Mouse (Mus musculus): ENCODE measurements at regions not wholly inside any gene's neighbourhood (a gene's known extent, or its start where the extent isn't known, plus 50 kb on each side); places are given as distances from the start of the nearest gene placed in this dataset.

GRCm38 (mm10) chr8:28239411-28239810, 791.9 kb downstream of the Poteg start:
- no peak for TF ChIP-seq NELFE (IDR thresholded peaks at IDR 0.05; ENCODE audit: low read depth, low read length)
- TF ChIP-seq CTCF (conservative IDR thresholded peaks at IDR 0.05 in 1 of 2, IDR thresholded peaks at IDR 0.05 in 1 of 2; ENCODE audit: low read depth in 2 of 2, low read length in 2 of 2): no peak
- TF ChIP-seq MYC (IDR thresholded peaks at IDR 0.05; ENCODE audit: low read depth, low read length): no peak
- TF ChIP-seq TBP (conservative IDR thresholded peaks at IDR 0.05; ENCODE audit: low read depth, low read length): no peak
- no peak for TF ChIP-seq POLR2A (IDR thresholded peaks at IDR 0.05; ENCODE audit: low read depth, low read length)
- TF ChIP-seq RCOR1 (conservative IDR thresholded peaks at IDR 0.05; ENCODE audit: low read depth, low read length): no peak
- TF ChIP-seq SMC3 (IDR thresholded peaks at IDR 0.05; ENCODE audit: low read depth, low read length): no peak
- TF ChIP-seq USF1 (IDR thresholded peaks at IDR 0.05; ENCODE audit: low read depth, low read length): no peak
- TF ChIP-seq EP300 (IDR thresholded peaks at IDR 0.05; ENCODE audit: low read length): no peak
- no peak for TF ChIP-seq ZNF384 (IDR thresholded peaks at IDR 0.05; ENCODE audit: low read depth, low read length)
- no peak for TF ChIP-seq RAD21 (IDR thresholded peaks at IDR 0.05; ENCODE audit: low read depth, low read length)
- TF ChIP-seq ELF1 (IDR thresholded peaks at IDR 0.05; ENCODE audit: low read depth, low read length): no peak
- no peak for TF ChIP-seq CHD2 (IDR thresholded peaks at IDR 0.05; ENCODE audit: low read length)
